Mouse (Mus musculus) kidney, postnatal 10 days (tissue): ENCODE measurements around the gene Crls1.

ENCODE experiments used
- DNase-seq: peaks from one replicate; pipeline ENCODE4 v3.0.0; 2021; ENCODE audit warnings: mixed read lengths

Gene Crls1

GRCm38 (mm10) chr2:132846407-132847358, at the start of gene Crls1:
Gene Crls1 (plus strand): TSS chr2:132846666.
- DNase-seq: peak; percentile 94

DNA sequence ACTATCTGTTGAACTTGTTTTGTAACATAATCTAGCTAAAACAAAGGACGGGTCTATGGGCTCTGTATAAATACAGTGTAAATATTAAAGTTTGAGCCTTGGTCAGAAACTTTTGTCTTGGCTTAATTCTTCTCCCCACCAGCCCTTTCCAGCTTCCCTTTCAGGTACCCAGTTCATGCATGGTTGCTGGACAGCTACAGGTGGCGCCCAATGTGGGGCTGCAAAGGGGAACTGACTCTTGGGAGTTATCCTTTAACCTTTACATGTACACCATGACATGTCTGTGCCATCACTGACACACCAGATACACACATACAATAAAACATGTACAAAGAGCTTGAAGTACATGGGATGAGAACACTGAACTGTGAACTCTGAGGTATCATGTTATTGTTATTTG, 43.5 kb upstream of the Crls1 start:
- DNase-seq: no peak

- peak; percentile 96 for DNase-seq
Measured at GRCm38 (mm10) chr2:132815608-132816314, 30.7 kb upstream of the Crls1 start, which contains the start of the genes Trmt6 and Mcm8. Gene Trmt6 (minus strand): TSS chr2:132816055. Gene Mcm8 (plus strand): TSS chr2:132816141.

DNA sequence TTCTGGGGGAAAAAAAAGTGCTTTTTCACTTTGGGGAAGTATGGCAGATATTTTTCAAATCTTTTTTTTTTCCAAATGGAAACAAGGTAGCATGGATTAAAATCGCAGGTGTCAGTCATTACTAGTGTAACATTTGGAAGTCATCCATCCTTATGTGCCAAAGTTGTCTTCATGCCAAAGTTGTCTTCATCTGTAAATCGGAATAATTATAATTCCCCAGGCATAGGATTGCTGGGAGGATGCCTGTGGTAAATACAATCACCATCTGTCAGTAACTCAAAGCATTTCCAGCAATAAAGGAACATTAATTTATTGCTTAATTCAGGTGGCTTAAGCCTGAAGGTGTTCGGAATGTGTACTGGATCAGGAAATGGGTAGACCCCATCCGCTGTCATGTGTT, 5.4 kb upstream of the Crls1 start:
- DNase-seq: no peak

DNA sequence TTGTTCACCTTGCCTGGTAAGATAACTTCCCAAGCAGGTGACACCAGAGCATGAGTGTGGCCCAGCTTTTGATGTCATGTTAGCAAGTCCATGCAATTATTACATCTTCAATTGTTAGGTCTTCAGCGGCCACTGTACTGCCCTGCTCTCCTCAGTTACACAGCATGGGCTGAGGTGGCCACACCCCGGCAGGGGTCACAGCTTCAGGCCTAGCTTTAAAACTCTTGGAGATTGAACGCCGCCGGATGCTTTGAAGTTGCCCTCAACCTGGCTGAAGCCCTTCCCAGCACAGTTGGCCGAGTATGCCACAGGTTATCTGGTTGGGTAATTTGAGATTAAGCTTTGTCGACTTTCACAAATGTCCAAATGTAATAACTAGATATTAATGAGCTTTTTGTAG, 1.1 kb downstream of the Crls1 start:
- peak; percentile 35 for DNase-seq

GRCm38 (mm10) chr2:132848361-132848760, 1.9 kb downstream of the Crls1 start:
- DNase-seq: no peak

- no peak for DNase-seq
Measured at GRCm38 (mm10) chr2:132849141-132849540, 2.7 kb downstream of the Crls1 start.

DNA sequence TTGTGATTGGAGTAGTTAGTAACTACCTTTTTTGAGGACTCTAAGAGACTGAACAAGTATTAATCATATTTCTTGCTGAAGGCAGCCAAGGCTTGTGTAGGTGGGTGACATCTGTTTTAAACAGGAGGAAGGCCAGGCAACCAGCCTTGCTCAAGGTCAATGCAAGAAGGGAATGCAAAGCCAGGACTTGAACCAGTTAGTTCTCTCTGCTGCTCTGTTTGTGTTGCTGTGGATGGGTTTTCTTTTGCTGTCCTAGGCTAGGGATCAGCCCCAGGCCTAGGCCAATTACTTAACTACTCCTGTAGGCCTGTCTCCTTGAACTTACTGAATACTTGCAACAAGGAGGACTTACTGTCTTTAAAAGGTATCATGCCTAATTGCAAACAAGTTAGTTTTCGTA, 6.6 kb downstream of the Crls1 start:
- DNase-seq: no peak

DNA sequence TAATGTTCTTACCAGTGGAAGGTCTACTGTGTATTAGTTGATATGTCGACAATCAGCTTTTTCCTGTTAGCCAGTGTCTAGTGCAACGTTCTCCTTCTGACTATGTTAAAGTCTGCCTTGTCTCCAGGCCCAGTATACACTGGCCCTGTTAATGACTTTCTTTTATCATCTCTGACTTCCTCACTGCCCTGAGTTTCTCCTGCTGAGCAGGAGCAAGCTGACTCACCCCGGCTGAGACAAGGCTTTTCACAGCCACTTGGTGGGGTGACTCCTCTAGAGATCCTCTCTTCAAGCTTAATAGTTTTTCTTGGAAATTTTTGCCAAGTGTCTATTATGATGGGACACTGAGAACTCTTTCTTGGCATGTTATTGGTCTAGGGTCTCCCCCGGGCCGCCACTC, 9.9 kb downstream of the Crls1 start:
- DNase-seq: no peak

- DNase-seq: no peak
Measured at GRCm38 (mm10) chr2:132860435-132860834, 14.0 kb downstream of the Crls1 start.

GRCm38 (mm10) chr2:132861456-132861855, 15.0 kb downstream of the Crls1 start:
- DNase-seq: no peak

DNA sequence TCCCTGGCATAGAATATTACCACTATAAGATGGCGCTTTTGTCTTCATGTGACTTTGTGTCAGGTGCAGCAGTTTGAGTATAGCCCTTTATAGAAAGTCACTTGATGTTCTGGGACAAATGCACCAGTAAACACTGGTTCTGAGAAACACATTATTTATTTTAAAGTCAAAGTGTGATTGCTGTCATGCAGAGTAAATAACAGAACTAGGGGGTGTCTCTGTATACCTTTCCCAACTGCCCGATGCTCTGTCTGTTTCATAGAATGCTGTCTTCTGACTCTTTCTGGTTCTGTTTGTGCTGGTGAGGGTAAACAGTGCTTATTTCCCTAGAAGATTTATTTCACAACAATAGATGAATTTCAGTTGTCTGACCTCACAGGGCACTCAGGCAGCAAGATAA, 16.9 kb downstream of the Crls1 start:
- no peak for DNase-seq

DNA sequence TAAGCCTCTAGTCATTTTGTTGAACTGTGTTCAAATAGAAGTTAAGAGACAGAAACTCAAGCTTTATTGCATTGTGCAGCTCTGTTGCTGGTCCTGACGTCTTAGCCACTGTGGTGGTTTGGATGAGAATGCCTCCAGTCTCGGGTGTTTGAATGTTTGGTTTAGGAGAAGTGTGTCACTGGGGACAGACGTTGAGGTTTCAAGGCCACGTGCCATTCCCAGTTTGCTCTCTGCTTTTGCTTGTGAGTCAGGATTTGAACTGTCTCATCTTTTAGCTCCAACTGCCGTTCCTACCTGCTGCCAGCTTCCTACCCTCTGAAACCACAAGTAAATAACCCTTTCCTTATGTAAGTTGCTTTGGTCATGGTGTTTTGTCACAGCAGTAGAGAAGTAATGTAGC, 21.1 kb downstream of the Crls1 start:
- no peak for DNase-seq

- DNase-seq: peak; percentile 10
Measured at GRCm38 (mm10) chr2:132869682-132870081, 23.2 kb downstream of the Crls1 start.

- no peak for DNase-seq
Measured at GRCm38 (mm10) chr2:132870286-132870685, 23.8 kb downstream of the Crls1 start.

GRCm38 (mm10) chr2:132871663-132872062, 25.2 kb downstream of the Crls1 start:
- peak; percentile 64 for DNase-seq

GRCm38 (mm10) chr2:132873657-132874326, 27.3 kb downstream of the Crls1 start:
- no peak for DNase-seq

- no peak for DNase-seq
Measured at GRCm38 (mm10) chr2:132876991-132877390, 30.5 kb downstream of the Crls1 start.

- peak; percentile 74 for DNase-seq
Measured at GRCm38 (mm10) chr2:132879261-132880044, 33.0 kb downstream of the Crls1 start.

GRCm38 (mm10) chr2:132880844-132881645, 34.6 kb downstream of the Crls1 start, which contains the start of gene Lrrn4:
Gene Lrrn4 (minus strand): TSS chr2:132880891.
- no peak for DNase-seq

DNA sequence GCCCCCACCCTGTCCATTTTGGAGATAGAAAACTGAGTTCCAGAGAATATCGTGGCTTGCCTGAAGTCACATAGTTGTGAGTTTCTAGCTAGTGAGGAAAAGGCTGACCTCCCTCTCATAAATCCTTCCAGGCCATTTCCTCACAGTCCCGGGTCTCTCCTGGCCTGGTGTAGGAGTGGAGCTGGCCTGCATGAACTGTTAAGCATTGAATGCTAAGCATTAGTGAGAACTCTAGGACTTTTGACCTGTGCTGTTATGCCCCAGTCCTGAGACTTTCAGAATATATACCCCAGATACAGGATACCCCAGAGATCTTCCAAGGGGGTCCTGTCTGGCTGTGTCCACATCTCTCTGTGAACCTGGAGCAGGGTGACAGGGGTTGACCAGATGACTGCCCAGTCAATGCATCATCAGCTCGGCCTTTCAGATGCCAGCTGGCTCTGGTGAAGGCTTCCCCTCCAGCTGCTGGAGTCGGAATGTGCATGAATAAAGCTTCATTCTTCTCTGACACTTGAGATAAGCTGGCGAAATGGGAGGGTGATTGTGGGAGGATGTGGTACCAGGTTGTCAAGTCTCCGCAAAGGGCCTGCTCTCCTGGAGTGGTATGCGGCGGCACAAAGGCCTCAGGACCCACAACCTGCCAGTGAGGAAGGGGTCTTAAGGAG, 38.0 kb downstream of the Crls1 start:
- no peak for DNase-seq
